Comparison of ENCODE assay signal across 8 mouse cellular contexts in genomic region chr1:87813681-87814080, GRCm38 (mm10). TPM values are rescaled to one million over a fixed set of nuclear protein-coding genes. Genes with fewer than 3 reads are reported as not detected.
DNase-seq lines count a peak whose midpoint lies in the region; ATAC-seq lines count a peak whose summit lies in the region.
"Had no signal": no experiment of that assay in that cellular context is flagged by ENCODE, and none has a peak within 500 bp of the region (broad histone marks: within the 10 kb centered on the region; RNA-seq: fewer than 3 reads in every experiment).

No protein-coding gene starts in this region.

- H3K4me1 ChIP-seq in intestine, embryonic 16.5 days (ENCODE audit: control insufficient read depth, insufficient read depth, low read length): no peaks in the 10 kb centered on the region

- peak; percentile 53 for DNase-seq in layer of hippocampus, adult 11-12 months (ENCODE audit: low spot score)
- DNase-seq in layer of hippocampus, adult 9-10 months (ENCODE audit: low spot score): no peak
- DNase-seq in adipocyte (ENCODE audit: low spot score): peak; percentile 10
- DNase-seq in cerebellum, adult 9-11 months: peak; percentile 45
- DNase-seq in thymus, postnatal 14 days: no peak
- DNase-seq: lung, postnatal 10 days had no signal

- no peaks in the 10 kb centered on the region for H3K36me3 ChIP-seq in intestine, embryonic 16.5 days (ENCODE audit: control insufficient read depth, insufficient read depth, low read length)

- no peak overlapping the region for H3K27ac ChIP-seq in intestine, embryonic 16.5 days (ENCODE audit: low read length)

- peak; percentile 86 for ATAC-seq in megakaryocyte, adult 5-6 weeks (ENCODE audit: poor library complexity, severe bottlenecking)
- no peak for ATAC-seq in intestine, embryonic 16.5 days

- 69% methylated on average over 7 of the region's 7 CpGs for WGBS in intestine, embryonic 16.5 days

- no peak overlapping the region for H3K4me2 ChIP-seq in intestine, embryonic 16.5 days (ENCODE audit: low read depth, low read length)

- no peak overlapping the region for H3K4me3 ChIP-seq in intestine, embryonic 16.5 days (ENCODE audit: low read length)

- no peak overlapping the region for H3K9ac ChIP-seq in intestine, embryonic 16.5 days (ENCODE audit: low read depth, low read length)

- no peaks in the 10 kb centered on the region for H3K27me3 ChIP-seq in intestine, embryonic 16.5 days (replicated peaks; ENCODE audit: control insufficient read depth, insufficient read depth, low read length)

- H3K9me3 ChIP-seq in intestine, embryonic 16.5 days (ENCODE audit: control insufficient read depth, low read length): no peaks in the 10 kb centered on the region

RNA-seq across cellular contexts. Expression of gene Sag, which starts 10.2 kb away (rescaled TPM):
- total RNA-seq in megakaryocyte, adult 5-6 weeks (2015): 0.46 and 0.85 TPM in 2 replicates
- 1.3 and 1.5 TPM in 2 replicates for total RNA-seq in megakaryocyte, adult 5-6 weeks (2017)
- polyA plus RNA-seq in intestine, embryonic 16.5 days (2015; fragmentation: Nextera tagmentation; extraction: Ambion mirVana): 0.72 and 0.91 TPM in 2 replicates

RNA-seq across cellular contexts. Expression of gene Dgkd, which starts 39.4 kb away (rescaled TPM):
- total RNA-seq in megakaryocyte, adult 5-6 weeks (2015): 52.2 and 73.5 TPM in 2 replicates
- 59.7 and 63.8 TPM in 2 replicates for total RNA-seq in megakaryocyte, adult 5-6 weeks (2017)
- 24.0 and 26.9 TPM in 2 replicates for polyA plus RNA-seq in intestine, embryonic 16.5 days (2015; fragmentation: Nextera tagmentation; extraction: Ambion mirVana)

RNA-seq across cellular contexts. Expression of gene Atg16l1, which starts 58.0 kb away (rescaled TPM):
- 13.6 and 22.9 TPM in 2 replicates for total RNA-seq in megakaryocyte, adult 5-6 weeks (2015)
- 33.9 and 38.5 TPM in 2 replicates for total RNA-seq in megakaryocyte, adult 5-6 weeks (2017)
- 21.7 and 24.6 TPM in 2 replicates for polyA plus RNA-seq in intestine, embryonic 16.5 days (2015; fragmentation: Nextera tagmentation; extraction: Ambion mirVana)

Comparison
In these comparisons a context has a peak if more than half of its experiments do, and no peak if none do; other contexts are left out.
1. DNase-seq: peak in layer of hippocampus, adult 11-12 months (single experiment), adipocyte (single experiment) and cerebellum, adult 9-11 months (single experiment); none in layer of hippocampus, adult 9-10 months (single experiment) and thymus, postnatal 14 days (single experiment).